Mouse (Mus musculus) spleen, adult 2 months (tissue): ENCODE data around the gene Nr4a2. TPM values are rescaled to one million over a fixed set of nuclear protein-coding genes. Genes with fewer than 3 reads are reported as not detected.
A peak's percentile ranks its signal among the peaks of the same experiment; 100 is the strongest.

Experiments
- DNase-seq, 2 experiments: peaks; one replicate each; pipeline versions ENCODE4 v3.0.0 to v3.0.0-alpha.2; 2012 to 2021; ENCODE audit warnings: low spot score in 2 of 2, low read depth in 1 of 2
- H3K27ac ChIP-seq: fragments of 200-500 bp; 2 replicates; pipeline ENCODE4 v1.5.1; 2012; ENCODE audit warnings: low read length, inconsistent platforms; ENCODE audit not compliant: insufficient read depth
- H3K27me3 ChIP-seq: fragments of 200-500 bp; 2 replicates; pipeline ENCODE4 v1.6.1; 2012; ENCODE audit warnings: mild to moderate bottlenecking, moderate library complexity, low read length, inconsistent platforms; ENCODE audit not compliant: control insufficient read depth, insufficient read depth
- H3K36me3 ChIP-seq: fragments of 200-500 bp; 2 replicates; pipeline ENCODE4 v1.6.1; 2012; ENCODE audit warnings: mild to moderate bottlenecking, low read length, inconsistent platforms; ENCODE audit not compliant: control insufficient read depth, insufficient read depth
- H3K4me1 ChIP-seq: fragments of 200-500 bp; 2 replicates; pipeline ENCODE4 v1.6.1; 2011; ENCODE audit warnings: inconsistent platforms; ENCODE audit not compliant: control insufficient read depth, insufficient read depth, insufficient read length
- H3K4me3 ChIP-seq: fragments of 200-500 bp; 2 replicates; pipeline ENCODE4 v1.5.1; 2011; ENCODE audit warnings: mild to moderate bottlenecking, inconsistent platforms; ENCODE audit not compliant: insufficient read depth, insufficient read length; ENCODE audit errors: extremely low read depth
- CTCF ChIP-seq: fragments of 200-500 bp; IDR thresholded peaks from 2 replicates; pipeline ENCODE4 v1.5.1; 2011; ENCODE audit warnings: mild to moderate bottlenecking, inconsistent platforms; ENCODE audit not compliant: insufficient read depth, insufficient read length, insufficient replicate concordance; ENCODE audit errors: extremely low read depth
- POLR2A ChIP-seq: fragments of 200-500 bp; IDR thresholded peaks from 2 replicates; pipeline ENCODE4 v1.6.1; 2011; ENCODE audit warnings: low read depth, low read length, inconsistent platforms
- WGBS: fragments of 180-500 bp; shearing (Covaris S2); methylation state at CpG from one replicate; pipeline ENCODE4 v1.1.7; 2018; 5-methylcytosine and 5-hydroxymethylcytosine counted together
- polyA plus RNA-seq: library from polyadenylated mRNA; depleted of rRNA; stranded (reverse); fragments of >200 nt; gene quantifications from 2 replicates; pipeline ENCODE4 v1.2.3, GENCODE M21; 2012; rRNA removed

Gene Nr4a2
- 0.61 and 1.4 TPM in 2 replicates for polyA plus RNA-seq

- WGBS, result 9% methylated on average over 64 of the region's 69 CpGs
- peak within 1 kb of the TSS; percentile 32; the same call in 1 of the 2 replicates for H3K27ac ChIP-seq
- TF ChIP-seq POLR2A, result no peak
- no peak for TF ChIP-seq CTCF
- peaks cover 11% of the 10 kb centered on the region for H3K27me3 ChIP-seq
- peak within 1 kb of the TSS; percentile 80 for H3K4me3 ChIP-seq
- no peaks in the 10 kb centered on the region for H3K4me1 ChIP-seq
- DNase-seq, result peak in 1 of 2 experiments; percentile 42
- H3K36me3 ChIP-seq, result no peaks in the 10 kb centered on the region
Measured at GRCm38 (mm10) chr2:57123991-57124840, at the start of gene Nr4a2. TSS of gene Nr4a2 (minus strand) at chr2:57124003.

GRCm38 (mm10) chr2:57165416-57165815 lies 41.6 kb upstream of the Nr4a2 start:
- Histone ChIP-seq H3K36me3 (no peaks in the 10 kb centered on the region), H3K4me1 (no peaks in the 10 kb centered on the region), H3K27ac (no peak overlapping the region), H3K27me3 (no peaks in the 10 kb centered on the region), H3K4me3 (no peak overlapping the region)
- TF ChIP-seq CTCF (no peak), POLR2A (no peak)
- no peak for DNase-seq
- 86% methylated on average over 1 of the region's 1 CpGs for WGBS

GRCm38 (mm10) chr2:57156814-57157213 lies 33.0 kb upstream of the Nr4a2 start:
- no peak for DNase-seq
- no peaks in the 10 kb centered on the region for H3K36me3 ChIP-seq
- H3K27me3 ChIP-seq, result no peaks in the 10 kb centered on the region
- no peak overlapping the region for H3K4me3 ChIP-seq
- WGBS, result 88% methylated on average over 9 of the region's 9 CpGs
- H3K4me1 ChIP-seq, result no peaks in the 10 kb centered on the region
- no peak overlapping the region for H3K27ac ChIP-seq
- no peak for TF ChIP-seq POLR2A
- no peak for TF ChIP-seq CTCF

- H3K4me1 ChIP-seq, result no peaks in the 10 kb centered on the region
- no peak overlapping the region for H3K4me3 ChIP-seq
- H3K27ac ChIP-seq, result no peak overlapping the region
- no peaks in the 10 kb centered on the region for H3K27me3 ChIP-seq
- WGBS, result 92% methylated on average over 4 of the region's 4 CpGs
- TF ChIP-seq POLR2A (no peak), CTCF (no peak)
- DNase-seq, result no peak
- H3K36me3 ChIP-seq, result no peaks in the 10 kb centered on the region
Measured at GRCm38 (mm10) chr2:57149796-57150195, 26.0 kb upstream of the Nr4a2 start.

- DNase-seq, result no peak
- 88% methylated on average over 2 of the region's 2 CpGs for WGBS
Measured at GRCm38 (mm10) chr2:57148231-57148630, 24.4 kb upstream of the Nr4a2 start.

GRCm38 (mm10) chr2:57145646-57146421 lies 22.0 kb upstream of the Nr4a2 start:
- Histone ChIP-seq H3K27me3 (no peaks in the 10 kb centered on the region), H3K4me3 (no peak overlapping the region), H3K4me1 (no peaks in the 10 kb centered on the region), H3K27ac (no peak overlapping the region), H3K36me3 (no peaks in the 10 kb centered on the region)
- no peak for DNase-seq
- 90% methylated on average over 5 of the region's 5 CpGs for WGBS
- TF ChIP-seq POLR2A (no peak), CTCF (no peak)

More at GRCm38 (mm10) chr2:57148231-57148630, 24.4 kb upstream of the Nr4a2 start:
- no peak for TF ChIP-seq CTCF
- no peak for TF ChIP-seq POLR2A
- Histone ChIP-seq H3K36me3 (no peaks in the 10 kb centered on the region), H3K4me1 (no peaks in the 10 kb centered on the region), H3K27me3 (no peaks in the 10 kb centered on the region), H3K27ac (no peak overlapping the region), H3K4me3 (no peak overlapping the region)

GRCm38 (mm10) chr2:57138594-57138993 lies 14.8 kb upstream of the Nr4a2 start:
- Histone ChIP-seq H3K27ac (no peak overlapping the region), H3K36me3 (no peaks in the 10 kb centered on the region), H3K4me3 (no peak overlapping the region), H3K4me1 (no peaks in the 10 kb centered on the region), H3K27me3 (no peaks in the 10 kb centered on the region)
- TF ChIP-seq CTCF (no peak), POLR2A (no peak)
- DNase-seq, result no peak
- WGBS, result 87% methylated on average over 6 of the region's 6 CpGs
